Mouse (Mus musculus): ENCODE measurements around the gene Krt7. TPM values are rescaled to one million over a fixed set of nuclear protein-coding genes. Genes with fewer than 3 reads are reported as not detected.

Krt7 gene
- total RNA-seq, 2 experiments from 2014 or later, result 0.16 TPM; not detected in 1

Small RNA genes lying within 50 kb of the gene (microRNA-seq; reads per million reads assigned to microRNA genes)
- 2.4 reads per million for gene Mir1941

Other genes with a start within 250 kb of the Krt7 start
- gene Acvr1b, start 237.0 kb upstream of the Krt7 start, total RNA-seq (2021), result 10 to 100 TPM; 96.1 to 98.6 TPM
- 10 to 100 TPM; 12.3 to 13.5 TPM for gene Grasp, start 186.9 kb upstream of the Krt7 start, total RNA-seq (2021)
- gene Nr4a1, start 156.8 kb upstream of the Krt7 start, total RNA-seq (2021), result 10 to 100 TPM; 20.1 to 22.6 TPM
- gene Atg101, start 126.8 kb upstream of the Krt7 start, total RNA-seq (2021), result 10 to 100 TPM; 36.5 to 37.1 TPM
- gene 6030408B16Rik, start 117.8 kb upstream of the Krt7 start, total RNA-seq (2021), result under 1 TPM in 1 of 2 experiments, not detected in 1; 0.56 TPM
- gene Krt80, start 40.9 kb upstream of the Krt7 start, total RNA-seq (2021), result under 1 TPM; 0.46 to 0.60 TPM
- gene Krt87, start 27.8 kb downstream of the Krt7 start, total RNA-seq (2021), result under 1 TPM; 0.24 to 0.38 TPM
- gene Krt88, start 36.7 kb downstream of the Krt7 start, total RNA-seq (2021), result not detected
- gene Krt81, start 52.7 kb downstream of the Krt7 start, total RNA-seq (2021), result not detected
- gene Krt86, start 62.4 kb downstream of the Krt7 start, total RNA-seq (2021), result not detected
- not detected for gene Krt83, start 80.5 kb downstream of the Krt7 start, total RNA-seq (2021)
- gene Gm49425, start 106.2 kb downstream of the Krt7 start, total RNA-seq (2021), result not detected
- not detected for gene Krt84, start 121.8 kb downstream of the Krt7 start, total RNA-seq (2021)
- not detected for gene Krt82, start 139.6 kb downstream of the Krt7 start, total RNA-seq (2021)
- gene Krt90, start 151.9 kb downstream of the Krt7 start, total RNA-seq (2021), result not detected
- not detected for gene Krt75, start 162.9 kb downstream of the Krt7 start, total RNA-seq (2021)
- gene Gm5414, start 217.1 kb downstream of the Krt7 start, total RNA-seq (2021), result not detected
- not detected for gene Gm5478, start 236.3 kb downstream of the Krt7 start, total RNA-seq (2021)

Data from left cerebral cortex, postnatal 4 days (tissue).